Mouse (Mus musculus) bone marrow macrophage, adult 2 months (primary cell): ENCODE results near the gene Plcd3.

Experiments used
- CTCF ChIP-seq: IDR thresholded peaks from 2 replicates; pipeline ENCODE4 v1.5.1; 2012; ENCODE audit warnings: low read depth, mild to moderate bottlenecking, low read length, moderate library complexity
- POLR2A ChIP-seq: IDR thresholded peaks from 2 replicates; pipeline ENCODE4 v1.6.1; 2012; ENCODE audit warnings: mild to moderate bottlenecking, low read depth, low read length, borderline replicate concordance

DNA sequence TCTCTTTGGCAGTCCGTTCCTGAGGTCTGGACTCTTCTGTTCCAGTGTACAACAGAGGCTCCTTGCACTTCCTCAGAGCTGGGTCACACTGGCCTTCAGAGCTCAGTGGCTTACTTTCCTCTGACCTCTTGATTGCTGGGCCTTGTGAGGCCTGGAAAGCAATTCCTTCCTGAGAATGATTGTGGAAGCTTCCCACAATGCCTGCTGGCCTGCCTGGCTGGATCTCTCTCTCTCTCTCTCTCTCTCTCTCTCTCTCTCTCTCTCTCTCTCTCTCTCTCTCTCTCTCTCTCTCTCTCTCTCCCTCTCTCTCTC, 40.4 kb upstream of the Plcd3 start:
- TF ChIP-seq CTCF, result no peak
- TF ChIP-seq POLR2A, result no peak
